Mouse (Mus musculus) embryo, embryonic 10.5 days (tissue): ENCODE results near the gene Kncn.
A peak's percentile ranks its signal among the peaks of the same experiment; 100 is the strongest.

Source experiments
- DNase-seq: peaks from one replicate; pipeline ENCODE4 v3.0.0-alpha.2; 2015; ENCODE audit warnings: low spot score

Gene Kncn

GRCm38 (mm10) chr4:115884022-115884421 is at the start of gene Kncn:
Kncn (plus strand) TSS chr4:115884400.
- DNase-seq = no peak

GRCm38 (mm10) chr4:115835576-115835975 is 48.6 kb upstream of the Kncn start:
- no peak for DNase-seq

GRCm38 (mm10) chr4:115838196-115838595 is 46.0 kb upstream of the Kncn start:
- DNase-seq = no peak

GRCm38 (mm10) chr4:115838696-115839641 is 45.2 kb upstream of the Kncn start, which contains the start of gene Mknk1:
Mknk1 (plus strand) TSS chr4:115839198.
- peak; percentile 97 for DNase-seq

GRCm38 (mm10) chr4:115839956-115840355 is 44.2 kb upstream of the Kncn start:
- DNase-seq = no peak

- DNase-seq = no peak
Measured at GRCm38 (mm10) chr4:115840842-115841241, 43.4 kb upstream of the Kncn start.

GRCm38 (mm10) chr4:115846656-115847055 is 37.5 kb upstream of the Kncn start:
- DNase-seq = peak; percentile 42

GRCm38 (mm10) chr4:115847377-115847776 is 36.8 kb upstream of the Kncn start:
- DNase-seq = no peak

- DNase-seq = no peak
Measured at GRCm38 (mm10) chr4:115848083-115848482, 36.1 kb upstream of the Kncn start.

- no peak for DNase-seq
Measured at GRCm38 (mm10) chr4:115848990-115849677, 35.1 kb upstream of the Kncn start.

- DNase-seq = no peak
Measured at GRCm38 (mm10) chr4:115850111-115850510, 34.1 kb upstream of the Kncn start.

- no peak for DNase-seq
Measured at GRCm38 (mm10) chr4:115850631-115851030, 33.6 kb upstream of the Kncn start.

GRCm38 (mm10) chr4:115851569-115851968 is 32.6 kb upstream of the Kncn start:
- DNase-seq = no peak

GRCm38 (mm10) chr4:115855100-115855499 is 29.1 kb upstream of the Kncn start:
- DNase-seq = no peak

GRCm38 (mm10) chr4:115855609-115856008 is 28.6 kb upstream of the Kncn start:
- DNase-seq = no peak

- no peak for DNase-seq
Measured at GRCm38 (mm10) chr4:115856282-115856681, 27.9 kb upstream of the Kncn start.

- no peak for DNase-seq
Measured at GRCm38 (mm10) chr4:115857293-115857883, 26.8 kb upstream of the Kncn start.

GRCm38 (mm10) chr4:115863352-115863751 is 20.8 kb upstream of the Kncn start:
- DNase-seq = no peak

GRCm38 (mm10) chr4:115863880-115864279 is 20.3 kb upstream of the Kncn start:
- peak; percentile 56 for DNase-seq

- no peak for DNase-seq
Measured at GRCm38 (mm10) chr4:115869512-115870210, 14.5 kb upstream of the Kncn start.

GRCm38 (mm10) chr4:115873231-115873630 is 11.0 kb upstream of the Kncn start:
- DNase-seq = no peak

GRCm38 (mm10) chr4:115878216-115878678 is 6.0 kb upstream of the Kncn start:
- DNase-seq = peak; percentile 84
